ENCODE assay signal across 10 mouse cellular contexts in genomic region chr19:8714653-8715481, GRCm38 (mm10). TPM values are rescaled to one million over a fixed set of nuclear protein-coding genes. Genes with fewer than 3 reads are reported as not detected.
DNase-seq lines count a peak whose midpoint lies in the region; ATAC-seq lines count a peak whose summit lies in the region.
"Had no signal": no experiment of that assay in that cellular context is flagged by ENCODE, and none has a peak within 500 bp of the region (broad histone marks: within the 10 kb centered on the region; RNA-seq: fewer than 3 reads in every experiment).

No protein-coding gene starts in this region.

- no peak for ATAC-seq in CD4-positive, CD25-positive, alpha-beta regulatory T cell, adult 4 months
- ATAC-seq in erythroblast, adult 5-6 weeks (replicated peaks; ENCODE audit: low FRiP score, poor library complexity, severe bottlenecking): peak; percentile 64
- peak; percentile 18; the same call in 1 of the 2 replicates for ATAC-seq in megakaryocyte progenitor cell, adult 5-6 weeks (replicated peaks; ENCODE audit: poor library complexity)

- peak; percentile 27 for DNase-seq in CD4-positive, CD25-positive, alpha-beta regulatory T cell, adult 2 months (ENCODE audit: low read depth, low spot score)
- peak; percentile 19 for DNase-seq in layer of hippocampus, adult 11-12 months (ENCODE audit: low spot score)
- DNase-seq in layer of hippocampus, postnatal 10 days (ENCODE audit: low spot score in 2 of 2): no peak
- no peak for DNase-seq in right cerebral cortex, postnatal 10 days (ENCODE audit: low spot score in 2 of 2)
- DNase-seq in gastrocnemius, adult 18-20 months (ENCODE audit: low spot score): no peak

RNA-seq across cellular contexts. Expression of gene Slc3a2, which starts 8.3 kb away (rescaled TPM):
- 10 to 100 TPM; 63.7 to 85.1 TPM for polyA plus RNA-seq in CD4-positive, CD25-positive, alpha-beta regulatory T cell, adult 4 months (2017; shearing (Covaris generic))
- 100 to 1,000 TPM; 198 to 212 TPM for total RNA-seq in layer of hippocampus, postnatal 10 days (2021)
- total RNA-seq in erythroblast, adult 5-6 weeks (2015; ENCODE audit: low replicate concordance): 150 and 218 TPM in 2 replicates
- total RNA-seq in erythroblast, adult 5-6 weeks (2017; ENCODE audit: low replicate concordance): 337 and 409 TPM in 2 replicates
- total RNA-seq in megakaryocyte progenitor cell, adult 5-6 weeks (2015): 69.3 and 73.0 TPM in 2 replicates
- 84.0 and 87.7 TPM in 2 replicates for total RNA-seq in megakaryocyte progenitor cell, adult 5-6 weeks (2017)
- total RNA-seq in gastrocnemius, adult 18-20 months (2021): 10 to 100 TPM; 30.2 to 37.3 TPM

RNA-seq across cellular contexts. Expression of gene Wdr74, which starts 20.8 kb away (rescaled TPM):
- polyA plus RNA-seq in CD4-positive, CD25-positive, alpha-beta regulatory T cell, adult 4 months (2017; shearing (Covaris generic)): 10 to 100 TPM; 72.5 to 92.2 TPM
- total RNA-seq in layer of hippocampus, postnatal 10 days (2021): 10 to 100 TPM; 52.6 to 53.3 TPM
- 7.9 and 61.9 TPM in 2 replicates for total RNA-seq in erythroblast, adult 5-6 weeks (2015; ENCODE audit: low replicate concordance)
- total RNA-seq in erythroblast, adult 5-6 weeks (2017; ENCODE audit: low replicate concordance): 15.3 and 18.3 TPM in 2 replicates
- 111 and 112 TPM in 2 replicates for total RNA-seq in megakaryocyte progenitor cell, adult 5-6 weeks (2015)
- 102 TPM in 2 replicates for total RNA-seq in megakaryocyte progenitor cell, adult 5-6 weeks (2017)
- total RNA-seq in gastrocnemius, adult 18-20 months (2021): 10 to 100 TPM; 16.4 to 16.9 TPM

RNA-seq across cellular contexts. Expression of gene 1700092M07Rik, which starts 25.7 kb away (rescaled TPM):
- under 1 TPM in 1 of 2 experiments, not detected in 1; 0.75 TPM for polyA plus RNA-seq in CD4-positive, CD25-positive, alpha-beta regulatory T cell, adult 4 months (2017; shearing (Covaris generic))
- total RNA-seq in layer of hippocampus, postnatal 10 days (2021): 1 to 10 TPM; 1.4 to 1.8 TPM
- total RNA-seq in erythroblast, adult 5-6 weeks (2015; ENCODE audit: low replicate concordance): not detected in 2 replicates
- total RNA-seq in erythroblast, adult 5-6 weeks (2017; ENCODE audit: low replicate concordance): not detected in 2 replicates
- total RNA-seq in megakaryocyte progenitor cell, adult 5-6 weeks (2015): 1.2 and 4.4 TPM in 2 replicates
- not detected in 2 replicates for total RNA-seq in megakaryocyte progenitor cell, adult 5-6 weeks (2017)
- total RNA-seq in gastrocnemius, adult 18-20 months (2021): 1 to 10 TPM in 1 of 2 experiments, not detected in 1; 1.0 TPM
- polyA plus RNA-seq: cortical plate, adult 2 months; large intestine, adult 2 months had no signal

RNA-seq across cellular contexts. Expression of gene Stx5a, which starts 26.3 kb away (rescaled TPM):
- polyA plus RNA-seq in CD4-positive, CD25-positive, alpha-beta regulatory T cell, adult 4 months (2017; shearing (Covaris generic)): 100 to 1,000 TPM; 132 to 165 TPM
- 10 to 100 TPM; 61.9 to 64.8 TPM for total RNA-seq in layer of hippocampus, postnatal 10 days (2021)
- total RNA-seq in erythroblast, adult 5-6 weeks (2015; ENCODE audit: low replicate concordance): 105 and 119 TPM in 2 replicates
- total RNA-seq in erythroblast, adult 5-6 weeks (2017; ENCODE audit: low replicate concordance): 161 and 226 TPM in 2 replicates
- total RNA-seq in megakaryocyte progenitor cell, adult 5-6 weeks (2015): 32.5 and 45.3 TPM in 2 replicates
- 54.1 and 54.8 TPM in 2 replicates for total RNA-seq in megakaryocyte progenitor cell, adult 5-6 weeks (2017)
- 10 to 100 TPM; 16.0 to 16.6 TPM for total RNA-seq in gastrocnemius, adult 18-20 months (2021)

RNA-seq across cellular contexts. Expression of gene Nxf1, which starts 42.0 kb away (rescaled TPM):
- polyA plus RNA-seq in CD4-positive, CD25-positive, alpha-beta regulatory T cell, adult 4 months (2017; shearing (Covaris generic)): 100 to 1,000 TPM; 163 to 188 TPM
- 10 to 100 TPM; 72.7 to 79.7 TPM for total RNA-seq in layer of hippocampus, postnatal 10 days (2021)
- 135 and 146 TPM in 2 replicates for total RNA-seq in erythroblast, adult 5-6 weeks (2015; ENCODE audit: low replicate concordance)
- total RNA-seq in erythroblast, adult 5-6 weeks (2017; ENCODE audit: low replicate concordance): 35.0 and 81.7 TPM in 2 replicates
- total RNA-seq in megakaryocyte progenitor cell, adult 5-6 weeks (2015): 339 and 367 TPM in 2 replicates
- 76.5 and 91.9 TPM in 2 replicates for total RNA-seq in megakaryocyte progenitor cell, adult 5-6 weeks (2017)
- total RNA-seq in gastrocnemius, adult 18-20 months (2021): 10 to 100 TPM; 27.5 to 31.3 TPM

Comparison
In these comparisons a context has a peak if more than half of its experiments do, and no peak if none do; other contexts are left out.
1. DNase-seq: peak in CD4-positive, CD25-positive, alpha-beta regulatory T cell, adult 2 months (single experiment) and layer of hippocampus, adult 11-12 months (single experiment); none in layer of hippocampus, postnatal 10 days (0 of 2), right cerebral cortex, postnatal 10 days (0 of 2) and gastrocnemius, adult 18-20 months (single experiment).